Mouse (Mus musculus) brain, embryonic 18.5 days (tissue): ENCODE measurements around the gene Dtd1.

Experiments used
- DNase-seq: peaks from one replicate; pipeline ENCODE4 v3.0.0-alpha.2; 2012; ENCODE audit warnings: low read depth, low spot score

Gene Dtd1

DNA sequence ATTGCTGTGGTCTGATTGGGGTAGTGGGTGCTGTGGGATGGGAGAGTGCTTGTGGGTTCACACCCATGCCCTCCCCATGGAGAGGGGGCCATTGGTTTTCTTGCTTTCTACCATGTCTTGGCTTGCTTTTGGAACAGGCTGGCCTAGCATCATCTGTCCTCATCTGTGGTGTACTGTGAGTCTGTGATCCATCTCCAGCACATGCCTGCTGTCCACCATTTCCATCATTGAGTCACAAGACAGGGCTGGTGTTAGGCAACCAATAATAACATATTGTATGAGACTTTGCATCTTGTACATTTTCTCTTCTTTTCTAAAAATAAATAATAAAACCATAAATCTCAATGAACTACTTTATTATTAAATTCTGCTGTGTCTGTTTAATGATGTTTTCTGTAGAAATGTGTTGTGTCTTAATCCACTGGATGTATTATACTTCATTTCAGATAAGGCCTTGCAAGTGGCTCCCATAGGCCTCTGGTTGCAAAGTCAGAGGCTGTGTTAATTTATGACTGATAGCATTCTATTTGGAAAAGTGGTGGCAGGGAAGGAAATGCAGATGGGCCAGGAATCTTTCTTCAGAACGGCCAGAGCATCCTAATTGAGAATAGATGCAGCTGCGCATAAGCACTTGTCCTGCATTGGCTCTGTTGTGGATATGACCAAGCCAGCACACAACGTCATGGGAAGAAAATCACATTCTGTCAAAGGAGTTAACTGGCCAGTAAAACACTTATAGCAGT lies 168.8 kb downstream of the Dtd1 start:
- no peak for DNase-seq

DNA sequence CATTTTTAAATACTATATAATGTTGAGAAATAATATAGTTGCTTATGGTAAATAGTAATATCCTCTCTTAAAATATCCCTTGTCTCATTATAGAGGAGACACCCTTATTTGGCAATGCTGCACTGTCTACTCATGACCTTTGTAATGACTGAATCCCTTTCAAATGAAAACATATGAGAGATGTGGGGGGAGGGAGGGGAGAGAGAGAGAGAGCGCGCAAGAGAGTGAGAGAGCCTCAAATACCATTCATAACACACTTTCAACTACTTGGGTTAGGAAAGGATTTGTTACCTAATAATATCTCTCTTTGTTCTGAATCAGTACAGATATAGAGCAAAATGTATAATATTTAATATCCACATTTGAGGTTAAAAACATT lies 169.4 kb downstream of the Dtd1 start:
- DNase-seq = no peak

DNA sequence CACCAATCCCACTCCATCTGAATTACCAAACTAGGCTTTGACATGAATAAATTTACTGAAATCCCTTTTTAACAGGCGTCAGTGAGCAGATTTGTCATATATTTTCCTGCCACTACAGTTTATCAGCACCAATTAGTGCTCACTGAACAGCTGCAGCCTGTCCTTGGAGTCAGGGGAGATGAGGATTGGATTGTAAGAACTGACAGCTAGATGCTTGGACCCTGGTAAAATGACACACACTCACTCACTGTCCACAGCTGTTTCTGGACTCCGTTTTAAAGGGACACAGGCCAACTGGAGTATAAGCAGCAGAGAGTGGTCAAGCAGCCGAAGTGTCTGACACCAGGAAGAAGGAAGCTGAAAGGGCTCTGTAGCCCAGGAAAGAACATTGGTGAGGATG lies 169.9 kb downstream of the Dtd1 start:
- no peak for DNase-seq

DNA sequence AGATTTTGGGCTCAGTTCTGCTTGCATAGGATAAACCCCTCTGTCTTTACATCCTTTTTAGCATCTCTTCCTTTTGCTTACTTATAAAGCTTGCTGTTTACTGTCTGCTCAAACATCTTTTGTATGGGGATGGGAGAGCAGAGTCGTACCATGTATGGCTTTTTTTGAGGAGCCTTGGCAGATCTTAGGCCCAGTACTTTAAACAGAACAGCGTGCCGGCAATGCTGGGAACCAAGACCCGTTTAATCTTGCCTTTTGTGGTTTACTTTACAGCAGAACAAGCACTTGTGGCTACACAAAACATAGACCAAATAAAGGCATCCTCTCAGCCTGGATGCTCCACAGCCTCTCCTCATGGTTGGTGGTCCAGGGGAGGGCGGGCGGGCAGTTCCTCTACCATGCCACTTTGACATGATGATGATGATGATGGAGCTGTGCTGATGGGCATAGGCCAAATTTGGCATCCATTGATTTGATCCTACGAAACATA lies 170.8 kb downstream of the Dtd1 start:
- DNase-seq = no peak

DNA sequence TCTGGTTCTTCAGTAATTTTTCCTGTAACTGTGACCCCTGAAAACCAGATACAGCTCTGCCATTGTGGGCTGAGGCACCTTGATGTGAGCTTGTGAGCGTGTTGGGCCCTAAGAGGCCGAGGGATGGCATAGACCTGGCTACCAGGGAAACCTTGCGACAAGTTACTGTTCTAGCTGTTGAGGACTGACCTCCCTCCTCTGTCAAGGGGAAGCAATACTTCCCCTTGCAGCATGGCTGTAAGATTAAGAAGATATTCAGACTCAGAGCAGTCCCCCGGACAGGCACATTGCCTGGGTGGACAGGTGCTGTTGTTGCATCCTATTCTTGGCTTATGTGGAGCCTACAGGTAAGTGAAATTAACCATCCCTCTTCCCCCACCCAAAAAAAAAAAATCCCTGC lies 172.1 kb downstream of the Dtd1 start:
- no peak for DNase-seq

DNA sequence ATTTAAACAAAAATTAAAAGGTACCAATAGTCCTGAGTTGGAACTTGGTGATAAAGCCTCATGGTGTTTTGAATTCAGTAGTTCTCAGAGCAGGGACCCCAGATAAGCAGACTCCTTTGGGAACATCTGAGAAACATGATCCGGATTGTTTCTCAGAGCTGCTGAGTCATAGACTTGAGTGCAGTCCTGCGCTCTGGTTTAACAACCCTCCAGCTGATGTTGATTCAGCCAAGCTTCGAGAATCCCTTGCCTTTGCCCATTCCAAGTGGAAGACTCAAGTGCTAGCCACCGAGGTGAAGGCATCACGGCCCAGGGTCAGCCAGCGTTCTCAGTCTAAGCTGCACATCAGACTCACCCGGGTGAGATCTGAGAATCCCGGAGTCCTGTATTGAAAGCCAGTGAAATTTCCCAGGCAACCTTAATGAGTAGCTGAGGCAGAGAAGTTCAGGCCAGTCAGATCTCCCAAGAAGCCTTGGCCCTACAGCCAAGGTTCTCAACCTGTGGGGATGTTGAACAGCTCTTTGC lies 175.0 kb downstream of the Dtd1 start:
- no peak for DNase-seq

DNA sequence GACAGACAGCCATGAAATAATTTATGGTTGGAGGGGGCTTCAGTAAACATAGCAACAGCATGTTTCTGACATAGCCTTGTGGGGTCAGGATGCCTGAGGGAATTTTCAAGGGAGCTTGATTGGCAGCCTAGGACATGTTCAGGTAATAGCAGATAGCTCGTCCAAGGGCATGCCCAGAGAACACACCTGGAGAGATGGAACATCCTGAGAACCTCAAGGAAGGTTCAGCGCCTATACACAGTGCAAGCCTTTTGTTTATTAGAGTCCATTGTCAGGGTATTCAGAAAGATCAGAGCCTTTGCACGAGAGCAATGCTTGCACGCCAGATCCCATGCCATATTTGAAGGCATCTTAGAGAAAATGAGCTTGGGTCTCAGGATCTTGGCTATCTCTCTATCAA lies 175.9 kb downstream of the Dtd1 start:
- DNase-seq = no peak

DNA sequence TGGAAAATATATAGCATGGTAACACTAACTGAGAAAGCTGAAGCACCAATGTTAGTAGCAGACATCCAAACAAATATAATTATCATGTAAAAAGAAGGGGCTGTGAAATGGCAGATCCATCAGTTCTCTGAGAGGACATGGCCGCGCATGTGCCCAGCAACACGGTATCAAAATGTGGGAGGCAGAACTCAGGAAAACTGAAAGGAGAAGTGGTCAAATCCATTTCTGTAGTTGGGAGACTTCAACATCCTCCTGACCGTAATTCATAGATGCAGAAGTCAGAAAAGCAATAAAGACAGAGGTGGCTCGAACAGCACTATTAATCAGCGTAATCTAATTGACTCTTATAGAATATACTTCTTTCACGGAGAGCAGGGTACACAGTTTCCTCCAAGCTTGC lies 179.6 kb downstream of the Dtd1 start:
- no peak for DNase-seq

DNA sequence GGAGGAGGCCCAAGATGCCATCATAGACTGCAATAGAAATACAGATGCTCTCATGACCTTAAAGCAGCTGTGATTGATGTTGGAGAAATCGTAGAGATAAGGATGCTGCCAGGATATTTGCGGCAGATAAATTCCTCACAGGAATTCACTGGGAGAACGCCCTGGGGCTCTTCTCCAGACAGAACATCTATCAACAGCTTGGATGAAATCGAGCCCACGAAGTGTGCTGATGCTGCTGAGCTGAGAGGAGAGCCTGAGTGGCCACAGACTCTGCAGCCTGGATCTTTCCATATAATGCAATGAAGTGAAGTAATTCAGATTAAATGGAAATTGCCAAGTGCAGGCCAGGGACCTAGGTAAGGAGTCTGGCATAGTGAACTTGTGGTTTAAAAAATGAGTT lies 181.0 kb downstream of the Dtd1 start:
- DNase-seq = no peak

DNA sequence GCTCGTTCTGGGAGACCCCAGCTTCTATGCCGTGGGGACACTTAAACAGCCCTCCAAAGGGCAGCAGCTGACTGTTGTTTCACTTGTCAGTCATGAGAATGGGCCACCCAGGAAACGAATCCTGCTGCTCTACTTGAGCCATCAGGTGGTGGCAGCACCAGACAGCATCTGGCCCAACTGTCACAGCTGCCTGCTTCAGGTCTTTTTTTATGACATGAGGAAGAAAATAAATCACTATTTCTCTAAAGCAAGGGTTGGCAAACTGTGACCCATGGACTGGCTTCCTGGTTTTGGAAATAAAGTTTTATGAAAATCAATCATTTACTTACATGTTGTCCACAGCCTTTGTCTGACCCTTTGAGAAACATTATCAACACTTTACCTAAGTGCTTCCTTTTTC lies 182.2 kb downstream of the Dtd1 start:
- no peak for DNase-seq

DNA sequence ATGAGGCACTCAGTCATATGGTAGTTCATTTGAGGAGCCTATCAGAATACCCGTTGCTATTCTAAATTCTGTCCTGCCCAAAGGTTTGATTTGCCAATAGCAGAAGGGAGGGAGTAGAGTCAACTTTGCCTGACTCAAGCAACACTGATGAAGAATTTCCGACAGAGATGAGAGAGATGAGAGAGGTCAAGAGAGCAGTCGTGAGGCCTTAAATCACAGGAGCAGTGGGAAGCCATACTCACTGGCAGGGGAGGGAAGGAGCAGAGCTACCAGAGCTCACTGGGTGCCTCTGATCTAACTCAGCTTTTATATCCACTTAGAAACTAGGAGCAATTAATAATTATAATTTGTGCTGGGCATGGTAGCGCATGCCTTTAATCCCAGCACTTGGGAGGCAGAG lies 182.8 kb downstream of the Dtd1 start:
- DNase-seq = no peak

DNA sequence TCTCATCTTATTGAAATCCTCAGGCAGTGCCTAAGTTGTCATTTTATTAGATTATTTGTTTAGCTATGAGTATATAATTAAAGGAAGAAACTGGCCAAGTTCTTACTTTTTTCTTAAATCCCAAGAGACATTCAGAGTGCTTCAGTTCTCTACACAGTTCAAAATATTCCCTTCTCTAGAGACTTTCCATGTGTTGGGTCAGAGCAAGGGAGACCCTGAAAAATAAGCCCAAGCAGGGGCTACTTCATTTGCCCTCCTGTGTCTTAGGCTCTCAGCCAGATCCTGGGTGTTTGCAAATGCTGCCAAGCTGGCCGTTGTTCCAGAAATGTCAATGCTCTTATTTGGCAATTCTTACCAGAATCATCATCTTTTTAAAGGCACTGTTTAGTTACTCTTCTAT lies 183.5 kb downstream of the Dtd1 start:
- no peak for DNase-seq

DNA sequence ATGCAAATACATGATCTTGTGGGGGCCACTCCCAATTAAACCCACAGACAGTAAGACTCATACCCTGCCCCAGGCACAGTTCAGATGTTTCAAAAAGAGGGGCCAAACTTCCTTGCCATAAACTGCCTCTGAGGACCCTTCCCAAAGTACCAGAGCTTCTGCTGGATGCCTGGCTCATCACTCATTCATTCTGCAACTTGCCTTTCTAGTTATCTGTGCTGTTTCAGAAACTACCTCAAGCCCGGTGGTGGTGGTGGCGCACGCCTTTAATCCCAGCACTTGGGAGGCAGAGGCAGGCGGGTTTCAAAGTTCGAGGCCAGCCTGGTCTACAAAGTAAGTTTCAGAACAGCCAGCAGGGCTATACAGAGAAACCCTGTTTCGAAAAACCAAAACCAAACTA lies 184.1 kb downstream of the Dtd1 start:
- DNase-seq = no peak

DNA sequence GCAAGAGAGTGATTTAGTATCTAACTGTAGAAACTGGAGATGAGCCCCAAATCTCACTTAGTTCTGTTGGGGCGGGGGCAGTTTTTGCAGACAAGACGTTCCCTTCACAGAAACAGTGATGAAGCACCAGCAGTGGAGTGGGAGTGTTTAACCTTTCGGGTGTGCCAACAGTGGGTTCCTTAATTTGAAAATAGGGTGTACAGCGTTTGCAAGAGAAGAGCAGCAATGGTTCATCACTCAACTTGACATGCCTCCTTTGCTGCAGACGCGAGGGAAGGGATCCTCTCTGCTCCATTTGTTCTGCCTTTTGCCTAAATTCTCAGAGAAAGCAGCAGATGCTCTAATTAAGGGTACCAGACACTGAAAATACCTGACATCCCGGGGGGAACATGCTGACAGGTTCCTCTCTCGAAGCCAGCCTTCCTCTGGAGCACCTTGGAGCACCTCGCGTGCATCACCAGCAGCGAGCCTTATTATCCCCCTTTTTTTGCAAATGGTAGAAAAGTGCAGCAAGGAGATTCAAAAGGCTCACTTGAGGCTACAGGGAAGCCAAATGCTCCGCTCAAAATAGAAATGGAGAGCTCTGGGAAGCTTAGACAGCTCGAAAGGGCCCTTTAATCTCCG lies 192.1 kb downstream of the Dtd1 start:
- DNase-seq = no peak

DNA sequence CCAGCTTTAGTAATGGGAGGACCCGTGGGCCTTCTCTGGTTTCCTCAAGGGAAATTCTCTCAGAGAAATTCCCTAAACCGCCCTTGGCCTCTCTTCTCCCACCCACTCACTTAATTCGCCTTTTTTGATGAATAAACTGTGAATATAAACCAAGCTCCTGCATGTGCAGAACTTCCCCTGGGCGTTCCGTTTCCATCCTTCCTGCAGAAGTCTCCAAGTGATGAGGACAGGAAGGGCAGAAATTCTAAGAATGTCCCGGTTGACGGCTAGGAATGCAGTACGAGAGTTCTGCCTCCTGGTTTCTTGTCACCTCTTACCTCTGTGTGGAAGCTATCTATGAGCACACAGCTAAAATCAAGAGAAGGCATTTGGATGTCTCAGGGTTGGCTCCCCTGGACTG lies 197.8 kb downstream of the Dtd1 start:
- no peak for DNase-seq

DNA sequence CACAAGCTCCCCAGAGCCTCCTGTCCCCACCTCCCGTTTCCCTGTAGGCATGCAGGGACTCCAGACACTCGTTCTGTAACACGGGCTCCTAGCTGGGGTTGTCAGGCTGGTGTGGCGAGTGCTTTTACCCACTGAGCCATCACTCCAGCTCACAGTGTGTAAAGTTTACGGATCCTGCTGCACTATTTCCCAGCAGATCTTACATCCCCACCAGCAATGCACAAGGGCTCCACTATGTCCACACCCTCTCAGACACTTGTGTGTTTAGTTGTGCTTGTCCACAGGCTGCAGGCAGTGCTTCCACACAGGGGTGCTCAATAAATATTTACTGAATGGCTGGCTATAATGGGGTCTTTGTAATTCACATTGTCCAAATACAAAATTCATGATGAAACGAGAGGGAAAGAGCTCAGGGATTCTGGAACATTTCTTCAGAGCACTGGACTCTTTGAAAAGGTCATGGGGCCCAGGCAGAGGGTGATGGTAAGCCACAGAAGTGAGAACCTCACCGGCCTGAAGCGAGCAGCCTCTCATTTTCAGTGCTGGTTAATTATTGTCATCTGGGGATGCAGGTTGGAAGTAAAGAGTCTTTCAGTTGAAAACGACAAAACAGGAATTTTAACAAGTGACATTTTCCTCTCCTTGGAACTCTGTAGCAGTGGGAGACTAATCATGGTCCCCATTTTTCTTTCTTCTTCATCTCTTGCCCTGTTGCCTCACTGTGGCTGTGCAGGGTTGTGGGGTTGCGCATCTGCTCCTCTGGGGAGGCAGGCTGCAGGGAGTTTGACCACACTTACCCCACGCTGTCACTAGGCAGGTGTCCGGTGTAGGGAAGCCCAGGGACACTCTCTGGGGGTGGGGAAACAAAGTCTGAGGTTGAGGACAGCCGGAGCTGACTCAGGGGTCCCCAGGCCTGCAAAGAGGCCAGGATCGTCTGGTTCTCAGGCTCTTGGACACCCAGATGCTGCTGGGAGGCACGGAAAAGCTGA lies 208.4 kb downstream of the Dtd1 start:
- no peak for DNase-seq
